Mouse (Mus musculus) brain, embryonic 14.5 days (tissue): Measurements from ENCODE around the gene Per2. TPM values are rescaled to one million over a fixed set of nuclear protein-coding genes. Genes with fewer than 3 reads are reported as not detected.

Source experiments
- DNase-seq: peaks from one replicate; pipeline ENCODE4 v3.0.0-alpha.2; 2011; ENCODE audit warnings: low read depth
- CTCF ChIP-seq: fragments of 200-500 bp; IDR thresholded peaks from 2 replicates; pipeline ENCODE4 v1.5.1; 2012; ENCODE audit warnings: inconsistent platforms, mild to moderate bottlenecking, moderate library complexity, borderline replicate concordance; ENCODE audit not compliant: insufficient read depth, insufficient read length; ENCODE audit errors: extremely low read depth
- POLR2A ChIP-seq: fragments of 200-500 bp; IDR thresholded peaks from 2 replicates; pipeline ENCODE4 v1.6.1; 2012; ENCODE audit warnings: mild to moderate bottlenecking, inconsistent platforms, borderline replicate concordance; ENCODE audit not compliant: poor library complexity, insufficient read depth, insufficient read length, severe bottlenecking; ENCODE audit errors: extremely low read depth
- polyA plus RNA-seq: library from polyadenylated mRNA; depleted of rRNA; stranded (reverse); fragments of >200 nt; gene quantifications from 2 replicates; pipeline ENCODE4 v1.2.3, GENCODE M21; 2012; rRNA removed

Per2 gene
- polyA plus RNA-seq, 1 experiment: 8.9 TPM

GRCm38 (mm10) chr1:91398260-91399062 lies 60.7 kb downstream of the Per2 start, which contains the start of gene Ilkap:
Gene Ilkap (minus strand): TSS chr1:91398815.
- peak; percentile 95 for DNase-seq
- no peak for TF ChIP-seq CTCF
- peak; percentile 92; the same call in 1 of the 2 replicates for TF ChIP-seq POLR2A

GRCm38 (mm10) chr1:91397927-91398259 lies 61.2 kb downstream of the Per2 start:
- no peak for DNase-seq

GRCm38 (mm10) chr1:91390369-91390768 lies 68.8 kb downstream of the Per2 start:
- TF ChIP-seq POLR2A (no peak), CTCF (no peak)
- no peak for DNase-seq

More at GRCm38 (mm10) chr1:91397927-91398259, 61.2 kb downstream of the Per2 start:
- TF ChIP-seq POLR2A (no peak), CTCF (no peak)

GRCm38 (mm10) chr1:91381091-91381471 lies 78.0 kb downstream of the Per2 start:
- no peak for TF ChIP-seq POLR2A

GRCm38 (mm10) chr1:91380453-91381090 lies 78.6 kb downstream of the Per2 start:
- peak; percentile 88 for DNase-seq
- TF ChIP-seq CTCF: peak; percentile 78; the same call in 1 of the 2 replicates
- TF ChIP-seq POLR2A: no peak

More at GRCm38 (mm10) chr1:91381091-91381471, 78.0 kb downstream of the Per2 start:
- DNase-seq: no peak

- no peak for DNase-seq
- TF ChIP-seq POLR2A: no peak
- no peak for TF ChIP-seq CTCF
Measured at GRCm38 (mm10) chr1:91373414-91373835, 85.7 kb downstream of the Per2 start.

GRCm38 (mm10) chr1:91370055-91370454 lies 89.1 kb downstream of the Per2 start:
- no peak for DNase-seq
- TF ChIP-seq CTCF (no peak), POLR2A (no peak)

GRCm38 (mm10) chr1:91369408-91369807 lies 89.7 kb downstream of the Per2 start:
- TF ChIP-seq POLR2A: no peak
- TF ChIP-seq CTCF: no peak

GRCm38 (mm10) chr1:91367295-91367694 lies 91.8 kb downstream of the Per2 start:
- DNase-seq: no peak
- no peak for TF ChIP-seq CTCF
- TF ChIP-seq POLR2A: no peak

More at GRCm38 (mm10) chr1:91369408-91369807, 89.7 kb downstream of the Per2 start:
- DNase-seq: no peak

GRCm38 (mm10) chr1:91366215-91367108 lies 92.7 kb downstream of the Per2 start, which contains the start of gene Erfe:
Gene Erfe (plus strand): TSS chr1:91366430.
- no peak for TF ChIP-seq POLR2A
- TF ChIP-seq CTCF: peak; percentile 69
- peak; percentile 56 for DNase-seq

Other genes starting within 250 kb of the Per2 start
- gene Ube2f, start 209.0 kb downstream of the Per2 start, polyA plus RNA-seq: 45.8 and 58.6 TPM in 2 replicates
- 11.9 and 12.7 TPM in 2 replicates for gene Scly, start 161.0 kb downstream of the Per2 start, polyA plus RNA-seq
- gene Espnl, start 137.2 kb downstream of the Per2 start, polyA plus RNA-seq: 0.08 and 0.10 TPM in 2 replicates
- 0.15 and 0.22 TPM in 2 replicates for gene Klhl30, start 108.3 kb downstream of the Per2 start, polyA plus RNA-seq
- 0.26 and 0.40 TPM in 2 replicates for gene Erfe, start 92.9 kb downstream of the Per2 start, polyA plus RNA-seq
- gene Ilkap, start 60.5 kb downstream of the Per2 start, polyA plus RNA-seq: 118 and 128 TPM in 2 replicates
- 144 and 245 TPM in 2 replicates for gene Hes6, start 45.3 kb downstream of the Per2 start, polyA plus RNA-seq
- 18.3 and 20.1 TPM in 2 replicates for gene Traf3ip1, start 35.3 kb upstream of the Per2 start, polyA plus RNA-seq
- 15.5 and 16.9 TPM in 2 replicates for gene Asb1, start 81.2 kb upstream of the Per2 start, polyA plus RNA-seq